Mouse (Mus musculus) liver, embryonic 15.5 days (tissue): Measurements from ENCODE around the gene Lfng. TPM values are rescaled to one million over a fixed set of nuclear protein-coding genes. Genes with fewer than 3 reads are reported as not detected.

Source experiments
- ATAC-seq: fragments of 200-750 bp; cut with Nextera tagmentation; 2 replicates; pipeline ENCODE4 v1.8.0; 2017; ENCODE audit warnings: moderate number of reproducible peaks, mild to moderate bottlenecking, moderate library complexity; ENCODE audit not compliant: insufficient read depth
- H3K27ac ChIP-seq: fragments of 300-500 bp; sonication (generic); replicated peaks from 2 replicates; pipeline ENCODE4 v1.5.1; 2015; ENCODE audit warnings: mild to moderate bottlenecking, inconsistent platforms
- H3K27me3 ChIP-seq: fragments of 300-500 bp; sonication (generic); 2 replicates; pipeline ENCODE4 v1.6.1; 2015; ENCODE audit warnings: mild to moderate bottlenecking, inconsistent platforms
- H3K36me3 ChIP-seq: fragments of 300-500 bp; sonication (generic); replicated peaks from 2 replicates; pipeline ENCODE4 v1.6.1; 2015; ENCODE audit warnings: moderate library complexity, mild to moderate bottlenecking, inconsistent platforms
- H3K4me1 ChIP-seq: fragments of 300-500 bp; sonication (generic); replicated peaks from 2 replicates; pipeline ENCODE4 v1.6.1; 2015; ENCODE audit warnings: inconsistent platforms
- H3K4me2 ChIP-seq: fragments of 300-500 bp; sonication (generic); 2 replicates; pipeline ENCODE4 v1.6.1; 2015; ENCODE audit warnings: moderate library complexity, mild to moderate bottlenecking, inconsistent platforms
- H3K4me3 ChIP-seq: fragments of 300-500 bp; sonication (generic); replicated peaks from 2 replicates; pipeline ENCODE4 v1.5.1; 2015; ENCODE audit warnings: mild to moderate bottlenecking, inconsistent platforms
- H3K9ac ChIP-seq: fragments of 300-500 bp; sonication (generic); 2 replicates; pipeline ENCODE4 v1.6.1; 2015; ENCODE audit warnings: moderate library complexity, mild to moderate bottlenecking, inconsistent platforms
- H3K9me3 ChIP-seq: fragments of 300-500 bp; sonication (generic); replicated peaks from 2 replicates; pipeline ENCODE4 v1.6.1; 2016; ENCODE audit warnings: inconsistent platforms
- WGBS: fragments of 180-500 bp; shearing (Covaris S2); methylation state at CpG from one replicate; pipeline ENCODE4 v1.1.7; 2015; ENCODE audit warnings: mixed read lengths; ENCODE audit not compliant: insufficient replicate concordance; 5-methylcytosine and 5-hydroxymethylcytosine counted together
- polyA plus RNA-seq: library from polyadenylated mRNA; unstranded; fragments of >200 nt; fragmentation: Nextera tagmentation; extraction: Ambion mirVana; gene quantifications from 2 replicates; pipeline ENCODE4 v1.2.1, GENCODE M21; 2015

Gene Lfng
- polyA plus RNA-seq, 1 experiment from 2014 or later, result 11.0 TPM

- peaks cover 81% of the 10 kb centered on the region for H3K4me1 ChIP-seq
- WGBS, result 2% methylated on average over 17 of the region's 17 CpGs
- H3K27me3 ChIP-seq, result peaks cover 92% of the 10 kb centered on the region
- H3K4me2 ChIP-seq, result peak overlapping the region; percentile 97
- peak overlapping the region; percentile 75 for H3K4me3 ChIP-seq
- peaks cover 17% of the 10 kb centered on the region for H3K36me3 ChIP-seq
- peak overlapping the region; percentile 80 for H3K27ac ChIP-seq
- H3K9ac ChIP-seq, result peak overlapping the region; percentile 80
- ATAC-seq, result no peak
- H3K9me3 ChIP-seq, result no peaks in the 10 kb centered on the region
Observed at GRCm38 (mm10) chr5:140607836-140608633, 915 bp downstream of the Lfng start.

- H3K9me3 ChIP-seq, result no peaks in the 10 kb centered on the region
- H3K4me1 ChIP-seq, result peaks cover 86% of the 10 kb centered on the region
- 2% methylated on average over 16 of the region's 16 CpGs for WGBS
- H3K27me3 ChIP-seq, result peaks cover 87% of the 10 kb centered on the region
- peak overlapping the region; percentile 80 for H3K9ac ChIP-seq
- peak overlapping the region; percentile 97 for H3K4me2 ChIP-seq
- H3K36me3 ChIP-seq, result peaks cover 23% of the 10 kb centered on the region
- peak overlapping the region; percentile 75 for H3K4me3 ChIP-seq
- ATAC-seq, result no peak
- peak overlapping the region; percentile 80 for H3K27ac ChIP-seq
Observed at GRCm38 (mm10) chr5:140608634-140609015, 1.5 kb downstream of the Lfng start.

- peaks cover 76% of the 10 kb centered on the region for H3K27me3 ChIP-seq
- H3K36me3 ChIP-seq, result peaks cover 34% of the 10 kb centered on the region
- H3K4me2 ChIP-seq, result peak overlapping the region; percentile 97
- H3K9ac ChIP-seq, result peak overlapping the region; percentile 80
- peaks cover 97% of the 10 kb centered on the region for H3K4me1 ChIP-seq
- no peak for ATAC-seq
- peak overlapping the region; percentile 80 for H3K27ac ChIP-seq
- peak overlapping the region; percentile 75 for H3K4me3 ChIP-seq
- H3K9me3 ChIP-seq, result no peaks in the 10 kb centered on the region
- 22% methylated on average over 13 of the region's 13 CpGs for WGBS
Observed at GRCm38 (mm10) chr5:140609511-140610272, 2.6 kb downstream of the Lfng start.

- Histone ChIP-seq H3K36me3 (peaks cover 37% of the 10 kb centered on the region), H3K4me3 (peak overlapping the region; percentile 75), H3K4me1 (peaks cover 98% of the 10 kb centered on the region), H3K9ac (peak overlapping the region; percentile 80), H3K27me3 (peaks cover 68% of the 10 kb centered on the region), H3K4me2 (peak overlapping the region; percentile 97), H3K27ac (peak overlapping the region; percentile 80), H3K9me3 (no peaks in the 10 kb centered on the region)
- WGBS, result 10% methylated on average over 30 of the region's 30 CpGs
- ATAC-seq, result no peak
Observed at GRCm38 (mm10) chr5:140610273-140611011, 3.3 kb downstream of the Lfng start.

GRCm38 (mm10) chr5:140611021-140611583, 4.0 kb downstream of the Lfng start:
- H3K36me3 ChIP-seq, result peaks cover 39% of the 10 kb centered on the region
- peaks cover 62% of the 10 kb centered on the region for H3K27me3 ChIP-seq
- H3K4me3 ChIP-seq, result peak overlapping the region; percentile 75
- H3K4me2 ChIP-seq, result peak overlapping the region; percentile 97
- 44% methylated on average over 21 of the region's 21 CpGs for WGBS
- peak overlapping the region; percentile 80 for H3K27ac ChIP-seq
- ATAC-seq, result no peak
- peaks cover 97% of the 10 kb centered on the region for H3K4me1 ChIP-seq
- no peaks in the 10 kb centered on the region for H3K9me3 ChIP-seq
- peak overlapping the region; percentile 80 for H3K9ac ChIP-seq

- H3K4me2 ChIP-seq, result peak overlapping the region; percentile 97
- H3K27me3 ChIP-seq, result peaks cover 56% of the 10 kb centered on the region
- 62% methylated on average over 15 of the region's 15 CpGs for WGBS
- peaks cover 97% of the 10 kb centered on the region for H3K4me1 ChIP-seq
- H3K9ac ChIP-seq, result no peak overlapping the region
- ATAC-seq, result no peak
- peak overlapping the region; percentile 80; the same call in 1 of the 2 replicates for H3K27ac ChIP-seq
- H3K4me3 ChIP-seq, result peak overlapping the region; percentile 75
- no peaks in the 10 kb centered on the region for H3K9me3 ChIP-seq
- peaks cover 45% of the 10 kb centered on the region for H3K36me3 ChIP-seq
Observed at GRCm38 (mm10) chr5:140611611-140612185, 4.6 kb downstream of the Lfng start.

- Histone ChIP-seq H3K9me3 (no peaks in the 10 kb centered on the region), H3K4me1 (peaks cover 97% of the 10 kb centered on the region), H3K36me3 (peaks cover 45% of the 10 kb centered on the region), H3K4me2 (0 out of 2 replicates have a peak overlapping the region, but pooled peaks have one; percentile 97), H3K4me3 (no peak overlapping the region), H3K27ac (no peak overlapping the region), H3K27me3 (peaks cover 51% of the 10 kb centered on the region), H3K9ac (no peak overlapping the region)
- no peak for ATAC-seq
- 84% methylated on average over 18 of the region's 18 CpGs for WGBS
Observed at GRCm38 (mm10) chr5:140612191-140612590, 5.1 kb downstream of the Lfng start.

- H3K27ac ChIP-seq, result peak overlapping the region; percentile 83
- 0 out of 2 replicates have a peak overlapping the region, but pooled peaks have one; percentile 20 for H3K9ac ChIP-seq
- no peaks in the 10 kb centered on the region for H3K9me3 ChIP-seq
- peaks cover 91% of the 10 kb centered on the region for H3K4me1 ChIP-seq
- peak overlapping the region; percentile 58; the same call in 1 of the 2 replicates for H3K4me2 ChIP-seq
- peaks cover 34% of the 10 kb centered on the region for H3K27me3 ChIP-seq
- H3K4me3 ChIP-seq, result no peak overlapping the region
- ATAC-seq, result no peak
- WGBS, result 79% methylated on average over 10 of the region's 10 CpGs
- H3K36me3 ChIP-seq, result peaks cover 45% of the 10 kb centered on the region
Observed at GRCm38 (mm10) chr5:140614141-140614540, 7.0 kb downstream of the Lfng start.

GRCm38 (mm10) chr5:140614837-140615236, 7.7 kb downstream of the Lfng start:
- H3K4me1 ChIP-seq, result peaks cover 84% of the 10 kb centered on the region
- peak overlapping the region; percentile 58 for H3K4me2 ChIP-seq
- ATAC-seq, result peak; percentile 74
- no peaks in the 10 kb centered on the region for H3K9me3 ChIP-seq
- 15% methylated on average over 4 of the region's 4 CpGs for WGBS
- 0 out of 2 replicates have a peak overlapping the region, but pooled peaks have one; percentile 20 for H3K9ac ChIP-seq
- H3K4me3 ChIP-seq, result no peak overlapping the region; the same call in 1 of the 2 replicates
- peak overlapping the region; percentile 83 for H3K27ac ChIP-seq
- peaks cover 27% of the 10 kb centered on the region for H3K27me3 ChIP-seq
- H3K36me3 ChIP-seq, result peaks cover 45% of the 10 kb centered on the region
